Mouse (Mus musculus) midbrain, embryonic 11.5 days (tissue): ENCODE data around the gene Gm21915. TPM values are rescaled to one million over a fixed set of nuclear protein-coding genes. Genes with fewer than 3 reads are reported as not detected.

Experiments
- ATAC-seq: fragments of 200-750 bp; cut with Nextera tagmentation; 2 replicates; pipeline ENCODE4 v1.8.0; 2017; ENCODE audit warnings: moderate TSS enrichment, moderate library complexity; ENCODE audit not compliant: low FRiP score
- DNase-seq: peaks from one replicate; pipeline ENCODE4 v3.0.0; 2015; ENCODE audit warnings: low spot score; ENCODE audit errors: missing footprints
- H3K27ac ChIP-seq: fragments of 300-500 bp; sonication (generic); 2 replicates; pipeline ENCODE4 v1.5.1; 2014; ENCODE audit warnings: low read depth, low read length
- H3K27me3 ChIP-seq: fragments of 300-500 bp; sonication (generic); 2 replicates; pipeline ENCODE4 v1.6.1; 2014; ENCODE audit warnings: mild to moderate bottlenecking, low read length, moderate library complexity, mixed read lengths; ENCODE audit not compliant: control insufficient read depth, insufficient read depth
- H3K36me3 ChIP-seq: fragments of 300-500 bp; sonication (generic); 2 replicates; pipeline ENCODE4 v1.6.1; 2014; ENCODE audit warnings: mild to moderate bottlenecking, low read length, moderate library complexity, mixed read lengths; ENCODE audit not compliant: control insufficient read depth, insufficient read depth
- H3K4me1 ChIP-seq: fragments of 300-500 bp; sonication (generic); 2 replicates; pipeline ENCODE4 v1.6.1; 2014; ENCODE audit warnings: low read length; ENCODE audit not compliant: control insufficient read depth, insufficient read depth
- H3K4me2 ChIP-seq: fragments of 300-500 bp; sonication (generic); 2 replicates; pipeline ENCODE4 v1.6.1; 2014; ENCODE audit warnings: mild to moderate bottlenecking, moderate library complexity
- H3K4me3 ChIP-seq: fragments of 300-500 bp; sonication (generic); 2 replicates; pipeline ENCODE4 v1.5.1; 2014; ENCODE audit warnings: low read depth, low read length
- H3K9ac ChIP-seq: fragments of 300-500 bp; sonication (generic); 2 replicates; pipeline ENCODE4 v1.6.1; 2014; ENCODE audit warnings: low read length
- H3K9me3 ChIP-seq: fragments of 300-500 bp; sonication (generic); 2 replicates; pipeline ENCODE4 v1.6.1; 2016; ENCODE audit warnings: low read length; ENCODE audit not compliant: control insufficient read depth
- WGBS: fragments of 180-500 bp; shearing (Covaris S2); extraction: QIAGEN DNeasy Blood & Tissue Kit; methylation state at CpG from one replicate; pipeline ENCODE4 v1.1.7; 2014; 5-methylcytosine and 5-hydroxymethylcytosine counted together
- polyA plus RNA-seq: library from polyadenylated mRNA; unstranded; fragments of >200 nt; fragmentation: Nextera tagmentation; extraction: Ambion mirVana; gene quantifications from 2 replicates; pipeline ENCODE4 v1.2.1, GENCODE M21; 2014

Gm21915 gene
- polyA plus RNA-seq, 1 experiment from 2014 or later: not detected

DNA sequence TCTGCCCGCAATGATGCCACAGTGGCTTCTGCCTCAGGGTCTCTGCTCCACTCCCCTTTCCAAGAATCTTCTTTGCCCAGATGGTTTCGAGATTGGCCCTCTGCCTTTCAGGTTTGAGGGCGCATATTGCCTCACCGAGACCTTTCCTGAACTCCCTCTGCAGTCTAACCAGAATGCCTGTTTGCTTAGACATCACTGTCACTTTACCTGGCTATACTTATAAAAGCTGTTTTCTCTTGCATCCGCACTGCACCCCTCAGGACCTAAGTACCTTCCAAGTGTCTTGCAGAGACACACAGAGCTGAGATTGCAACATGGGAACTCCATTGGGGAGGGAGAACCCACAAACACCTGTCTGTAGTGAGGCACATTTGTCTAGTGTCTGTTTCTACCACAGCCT is 29.8 kb downstream of the Gm21915 start:
- Histone ChIP-seq H3K36me3 (no peaks in the 10 kb centered on the region), H3K27me3 (no peaks in the 10 kb centered on the region), H3K4me1 (no peaks in the 10 kb centered on the region; the same call in 1 of the 2 replicates), H3K4me3 (no peak overlapping the region), H3K9ac (no peak overlapping the region), H3K9me3 (no peaks in the 10 kb centered on the region), H3K4me2 (no peak overlapping the region), H3K27ac (no peak overlapping the region)
- WGBS: 90% methylated on average over 5 of the region's 5 CpGs
- no peak for ATAC-seq
- DNase-seq: no peak

DNA sequence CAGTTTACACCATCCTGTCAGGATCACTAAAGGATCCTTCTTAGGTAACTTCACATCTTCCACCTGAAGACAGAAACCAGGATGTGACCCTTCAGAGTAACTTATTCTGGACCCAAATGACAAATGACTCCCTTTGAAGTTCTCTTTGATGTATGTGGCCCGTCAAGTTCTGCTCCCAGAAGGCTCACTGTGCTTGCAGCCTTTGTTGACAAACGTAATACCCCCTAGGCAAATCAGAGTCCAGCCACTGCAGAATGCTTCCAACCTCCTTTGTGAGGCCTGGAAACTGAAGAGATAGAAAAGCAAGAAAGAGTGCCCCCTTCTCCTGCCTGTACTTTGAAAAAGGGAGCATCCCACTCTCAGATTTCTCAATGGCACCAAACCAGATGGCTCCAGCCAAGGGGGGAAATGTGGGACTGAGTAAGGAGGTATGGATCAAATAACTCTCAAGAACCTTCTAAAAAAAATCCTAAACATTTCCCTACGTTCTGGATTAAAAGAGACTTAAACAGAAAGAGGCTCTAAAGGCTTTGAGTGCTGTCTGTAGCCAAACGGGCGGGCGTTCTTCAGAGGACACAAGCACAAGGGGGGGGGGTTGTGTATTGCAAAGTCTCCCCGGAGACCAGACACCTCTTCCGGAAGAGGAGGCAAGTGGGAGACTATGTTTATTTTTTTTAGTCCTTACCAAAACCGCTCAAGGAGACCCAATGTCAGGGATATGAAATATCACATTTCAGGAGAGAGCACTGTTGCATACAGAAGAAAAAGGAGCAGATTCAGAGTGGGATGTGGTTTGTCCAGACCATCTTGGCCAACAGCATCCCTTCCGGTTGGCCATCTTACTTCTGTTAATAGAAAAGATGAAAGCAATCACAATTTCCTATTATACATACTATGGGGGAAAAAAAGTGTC is 34.2 kb downstream of the Gm21915 start:
- no peak for DNase-seq

DNA sequence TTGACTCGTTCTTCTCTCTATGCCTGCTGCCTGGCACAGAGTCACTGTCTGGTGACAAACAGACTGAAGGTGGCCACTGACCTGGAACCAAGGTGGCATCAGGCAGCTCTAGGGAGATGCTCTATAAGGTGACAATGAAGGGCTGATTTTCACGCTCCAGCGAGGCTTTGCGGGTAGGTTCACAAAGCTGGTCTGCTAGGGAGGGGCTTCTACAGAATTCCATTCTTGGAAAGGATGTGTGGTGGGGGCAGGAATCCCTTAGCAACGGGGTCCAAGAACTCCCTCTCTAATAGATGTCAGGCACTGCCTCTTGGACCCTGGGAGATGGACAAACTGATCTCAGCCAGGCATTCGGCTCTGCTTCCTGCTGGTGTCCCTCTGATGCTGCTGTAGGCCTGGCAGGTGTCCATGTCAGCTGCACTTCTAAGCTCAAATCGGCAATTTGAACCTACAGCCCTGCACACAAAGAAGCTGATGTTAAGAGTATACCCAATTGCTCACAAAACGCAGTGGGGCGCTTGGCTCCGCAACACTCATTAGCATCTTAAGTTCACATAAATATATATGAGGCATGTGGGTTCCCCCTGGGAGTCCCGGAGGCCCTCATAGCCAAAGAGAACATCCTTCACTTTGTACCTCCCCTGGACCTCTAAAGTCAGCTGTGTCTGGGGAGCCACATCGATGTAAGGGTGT is 38.2 kb downstream of the Gm21915 start:
- Histone ChIP-seq H3K27ac (peak overlapping the region; percentile 52), H3K4me1 (peaks cover 12% of the 10 kb centered on the region), H3K9me3 (no peaks in the 10 kb centered on the region), H3K27me3 (no peaks in the 10 kb centered on the region), H3K4me2 (no peak overlapping the region), H3K9ac (no peak overlapping the region), H3K36me3 (no peaks in the 10 kb centered on the region), H3K4me3 (no peak overlapping the region)
- ATAC-seq: peak; percentile 67
- no peak for DNase-seq
- WGBS: 32% methylated on average over 12 of the region's 12 CpGs

More for the DNA sequence above, 34.2 kb downstream of the Gm21915 start:
- no peak overlapping the region for H3K4me2 ChIP-seq
- H3K27ac ChIP-seq: no peak overlapping the region; the same call in 1 of the 2 replicates
- H3K27me3 ChIP-seq: no peaks in the 10 kb centered on the region
- WGBS: 53% methylated on average over 10 of the region's 10 CpGs
- no peak overlapping the region for H3K9ac ChIP-seq
- H3K9me3 ChIP-seq: no peaks in the 10 kb centered on the region
- no peak for ATAC-seq
- no peaks in the 10 kb centered on the region for H3K36me3 ChIP-seq
- H3K4me3 ChIP-seq: no peak overlapping the region
- H3K4me1 ChIP-seq: peaks cover 12% of the 10 kb centered on the region

DNA sequence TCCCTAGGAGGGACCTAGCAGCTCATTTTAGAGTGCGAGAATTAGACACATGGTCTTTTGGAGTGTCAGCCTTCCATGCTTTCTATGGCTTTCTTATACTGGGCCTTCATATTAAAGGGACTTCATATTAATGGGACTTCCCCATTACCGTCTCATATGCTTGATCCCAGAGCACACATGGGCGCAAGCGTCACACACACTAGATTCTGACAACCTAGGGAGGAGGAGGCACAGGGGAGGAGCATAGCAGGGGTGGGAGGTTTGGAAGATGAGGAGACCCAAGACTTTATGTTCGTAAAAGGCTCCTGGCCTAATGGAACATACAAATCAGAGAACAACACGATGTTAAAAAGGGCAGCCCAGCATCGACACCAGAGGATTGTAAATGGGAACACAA is 38.7 kb downstream of the Gm21915 start:
- Histone ChIP-seq H3K36me3 (no peaks in the 10 kb centered on the region), H3K9me3 (no peaks in the 10 kb centered on the region), H3K4me2 (no peak overlapping the region), H3K27me3 (no peaks in the 10 kb centered on the region), H3K4me3 (no peak overlapping the region), H3K27ac (peak overlapping the region; percentile 52; the same call in 1 of the 2 replicates), H3K9ac (no peak overlapping the region), H3K4me1 (peaks cover 12% of the 10 kb centered on the region)
- DNase-seq: no peak
- ATAC-seq: no peak; the same call in 1 of the 2 replicates
- 69% methylated on average over 7 of the region's 7 CpGs for WGBS

DNA sequence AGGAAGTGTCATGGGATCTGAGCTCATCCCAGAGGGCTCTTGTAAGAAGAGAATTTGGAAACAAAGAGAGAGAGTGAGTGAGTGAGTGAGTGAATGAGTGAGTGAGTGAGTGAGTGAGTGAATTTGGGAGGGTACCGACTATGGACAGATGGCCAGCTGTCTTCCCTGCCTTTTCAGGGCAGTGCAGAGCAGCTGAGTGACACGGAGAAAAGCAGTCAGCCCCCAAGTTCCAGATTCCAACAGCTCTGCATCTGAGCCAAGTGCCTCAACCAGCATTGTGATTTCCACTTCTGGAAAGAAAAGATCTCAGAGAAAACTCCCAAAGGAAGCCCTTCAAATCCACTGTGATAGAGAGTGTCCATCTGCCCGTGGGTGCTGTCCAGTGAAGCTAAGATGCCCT is 39.2 kb downstream of the Gm21915 start:
- H3K4me2 ChIP-seq: no peak overlapping the region
- no peaks in the 10 kb centered on the region for H3K36me3 ChIP-seq
- ATAC-seq (no peak), DNase-seq (no peak)
- H3K4me1 ChIP-seq: peaks cover 12% of the 10 kb centered on the region
- H3K27me3 ChIP-seq: no peaks in the 10 kb centered on the region
- H3K9ac ChIP-seq: no peak overlapping the region
- WGBS: 77% methylated on average over 3 of the region's 3 CpGs
- H3K9me3 ChIP-seq: no peaks in the 10 kb centered on the region
- no peak overlapping the region for H3K27ac ChIP-seq
- H3K4me3 ChIP-seq: no peak overlapping the region

DNA sequence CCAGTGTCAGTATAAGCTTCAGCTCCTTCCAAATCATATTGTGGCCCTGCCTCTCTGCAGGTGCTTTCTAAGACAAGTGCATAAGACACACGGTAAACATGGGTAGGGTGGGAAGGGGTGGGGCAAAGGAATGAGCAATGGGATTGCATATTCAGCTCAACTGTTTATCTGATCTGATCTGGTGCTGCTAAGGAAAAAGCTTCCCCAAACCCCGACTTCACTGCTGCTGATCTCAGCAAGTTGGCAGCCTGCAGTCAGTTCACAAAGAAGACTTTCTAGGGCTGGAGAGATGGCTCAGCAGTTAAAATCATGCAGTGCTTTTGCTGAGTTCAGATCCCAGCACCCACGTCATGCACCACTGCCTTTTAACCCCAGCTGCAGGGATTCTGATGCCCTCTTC is 39.6 kb downstream of the Gm21915 start:
- Histone ChIP-seq H3K4me3 (no peak overlapping the region), H3K4me2 (no peak overlapping the region), H3K9me3 (no peaks in the 10 kb centered on the region), H3K36me3 (no peaks in the 10 kb centered on the region), H3K27me3 (no peaks in the 10 kb centered on the region), H3K9ac (no peak overlapping the region), H3K27ac (no peak overlapping the region), H3K4me1 (peaks cover 12% of the 10 kb centered on the region)
- WGBS: 74% methylated on average over 3 of the region's 3 CpGs
- no peak for ATAC-seq
- no peak for DNase-seq

DNA sequence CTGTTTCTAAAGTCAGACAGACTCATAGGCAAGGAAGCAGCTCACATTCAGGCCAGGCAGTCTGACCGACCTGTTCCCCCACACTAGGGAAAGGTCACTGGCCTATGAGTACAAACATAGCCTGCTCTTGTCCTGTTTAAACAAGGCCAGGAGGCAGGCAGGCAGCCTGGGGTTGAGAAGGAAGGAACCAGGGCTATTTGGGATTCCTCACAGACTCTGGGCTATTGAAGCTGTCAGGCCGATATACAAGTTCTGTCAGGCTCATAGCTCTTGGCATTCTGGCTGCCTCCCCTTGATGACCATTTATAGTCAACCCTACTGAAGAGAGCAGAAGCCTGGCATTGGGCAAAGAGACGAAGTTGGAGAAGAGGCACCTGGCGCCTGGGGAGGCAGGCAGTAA is 41.2 kb downstream of the Gm21915 start:
- ATAC-seq (no peak), DNase-seq (no peak)
- Histone ChIP-seq H3K27me3 (no peaks in the 10 kb centered on the region), H3K27ac (no peak overlapping the region), H3K9me3 (no peaks in the 10 kb centered on the region), H3K9ac (no peak overlapping the region), H3K4me3 (no peak overlapping the region), H3K4me2 (no peak overlapping the region), H3K36me3 (no peaks in the 10 kb centered on the region), H3K4me1 (peaks cover 12% of the 10 kb centered on the region)
- WGBS: 77% methylated on average over 4 of the region's 4 CpGs

DNA sequence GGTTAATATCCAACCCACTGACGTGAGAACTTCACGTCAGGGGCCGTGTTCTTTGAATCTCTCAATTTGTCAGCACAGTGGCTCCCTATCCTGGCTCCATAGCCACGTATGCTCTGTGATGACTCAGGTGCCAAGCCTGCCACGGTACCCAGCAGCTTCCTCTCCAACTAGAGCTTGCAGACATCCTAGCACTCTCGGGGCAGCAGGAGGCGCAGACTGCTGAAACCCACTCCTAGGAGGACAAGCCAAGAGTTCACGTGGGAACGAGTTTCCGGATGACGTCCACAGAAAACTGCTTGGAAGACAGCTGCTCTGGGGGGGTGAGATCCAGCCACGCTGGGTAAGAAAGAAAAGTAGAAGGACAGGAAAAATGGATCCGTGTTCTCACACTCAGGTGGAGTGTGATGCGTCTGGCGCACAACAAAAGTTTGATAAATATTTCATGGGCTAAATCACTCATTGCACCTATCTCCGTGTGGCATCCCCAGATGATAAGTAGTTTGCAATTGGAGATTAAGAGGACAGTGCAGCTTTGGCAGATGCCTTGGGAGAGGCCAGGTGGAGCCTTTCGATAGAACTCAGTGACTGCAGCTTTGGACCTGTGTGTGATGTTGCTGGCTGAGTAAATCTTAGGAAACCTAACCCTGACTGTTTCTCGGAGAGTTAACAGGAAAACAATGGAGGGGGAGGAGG is 46.9 kb downstream of the Gm21915 start:
- Histone ChIP-seq H3K4me1 (no peaks in the 10 kb centered on the region), H3K36me3 (no peaks in the 10 kb centered on the region), H3K27ac (no peak overlapping the region), H3K27me3 (no peaks in the 10 kb centered on the region), H3K9me3 (no peaks in the 10 kb centered on the region), H3K4me3 (no peak overlapping the region), H3K4me2 (no peak overlapping the region), H3K9ac (no peak overlapping the region)
- 77% methylated on average over 18 of the region's 18 CpGs for WGBS
- no peak for DNase-seq
- no peak for ATAC-seq

DNA sequence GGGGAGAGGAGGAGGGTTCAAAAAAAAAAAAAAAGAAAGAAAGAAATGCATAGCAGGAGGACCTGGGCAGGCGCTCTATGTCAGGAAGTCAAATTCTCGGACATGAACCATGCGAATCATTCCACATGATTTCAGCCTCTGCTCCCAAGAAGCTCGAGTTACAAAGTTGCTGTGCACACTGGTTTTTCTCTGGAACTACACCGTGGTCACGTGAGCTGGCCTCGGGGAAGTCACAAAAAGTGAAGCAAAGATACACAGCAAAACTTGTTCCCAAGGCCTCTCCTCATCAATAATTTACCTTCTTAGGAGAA is 47.4 kb downstream of the Gm21915 start:
- Histone ChIP-seq H3K27me3 (no peaks in the 10 kb centered on the region), H3K36me3 (no peaks in the 10 kb centered on the region), H3K9ac (no peak overlapping the region), H3K4me2 (no peak overlapping the region), H3K9me3 (no peaks in the 10 kb centered on the region), H3K27ac (no peak overlapping the region), H3K4me1 (no peaks in the 10 kb centered on the region), H3K4me3 (no peak overlapping the region)
- DNase-seq (no peak), ATAC-seq (no peak)
- 46% methylated on average over 7 of the region's 7 CpGs for WGBS
